Mouse (Mus musculus) lung, postnatal 0 days (tissue): ENCODE measurements at regions not wholly inside any gene's neighbourhood (a gene's known extent, or its start where the extent isn't known, plus 50 kb on each side); places are given as distances from the start of the nearest gene placed in this dataset.

ENCODE experiments used
- CTCF ChIP-seq: IDR thresholded peaks from 2 replicates; pipeline ENCODE4 v1.5.1; 2016; ENCODE audit warnings: antibody characterized with exemption, mild to moderate bottlenecking
- EP300 ChIP-seq: IDR thresholded peaks from 2 replicates; pipeline ENCODE4 v1.6.1; 2016; ENCODE audit warnings: antibody characterized with exemption, mild to moderate bottlenecking, control low read depth

GRCm38 (mm10) chr12:26598501-26598900 is 129.5 kb downstream of the Cmpk2 start:
- TF ChIP-seq CTCF, result no peak
- no peak for TF ChIP-seq EP300
